Mouse (Mus musculus) thymus, postnatal 4 days (tissue): ENCODE measurements around the gene Chmp1a.
"Not testable (repeated sequence)": the region's sequence is repeated elsewhere in the genome, so short reads cannot be mapped to it uniquely, and the experiment has no call there.

Source experiments
- DNase-seq: peaks from one replicate; pipeline ENCODE4 v3.0.0; 2021

Gene Chmp1a

DNA sequence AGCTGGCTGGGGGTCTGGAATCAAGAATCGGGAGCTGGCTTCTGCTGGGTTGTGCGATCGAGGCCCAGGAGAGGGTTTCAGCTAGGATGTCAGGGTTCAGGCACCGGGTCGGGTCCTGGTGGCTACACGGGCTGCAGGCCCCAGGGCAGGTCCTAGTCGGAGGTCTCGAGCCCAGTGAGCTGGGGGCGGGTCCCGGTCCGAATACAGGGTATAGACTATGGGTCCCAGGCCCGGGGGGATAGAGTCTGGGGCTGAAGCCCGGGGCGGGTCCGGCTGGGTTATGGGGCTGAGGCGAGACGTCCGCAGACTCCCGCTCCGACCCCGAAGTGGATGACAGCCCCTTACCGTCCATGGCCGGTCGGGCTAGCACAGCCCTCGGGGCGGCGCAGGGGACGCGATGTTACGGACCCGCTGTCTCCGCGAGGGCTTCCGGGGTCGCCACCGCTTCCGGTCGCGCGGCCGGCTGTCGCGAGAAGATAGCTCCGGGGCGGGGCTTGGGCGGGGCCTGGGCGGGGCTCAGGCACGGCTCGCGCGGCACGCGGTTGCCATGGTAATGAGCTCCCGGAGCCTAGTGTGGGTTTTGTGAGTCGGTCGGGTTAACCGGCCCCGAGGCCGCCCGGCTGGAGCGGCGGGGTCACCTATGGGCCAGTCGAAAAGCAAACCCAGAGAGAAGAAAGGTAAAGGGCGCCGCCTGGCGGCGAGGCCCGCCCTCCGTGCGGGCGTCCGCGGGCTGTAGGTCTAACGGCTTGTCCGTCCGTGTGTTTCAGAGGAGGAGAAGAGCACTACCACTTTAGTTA, at the start of gene Chmp1a, which contains the start of gene Spata33:
Chmp1a (minus strand) TSS at position 443 of the 797 bp plus-strand sequence.
Spata33 (plus strand) TSS at position 512 of the 797 bp plus-strand sequence.
- DNase-seq, result peak; percentile 93

DNA sequence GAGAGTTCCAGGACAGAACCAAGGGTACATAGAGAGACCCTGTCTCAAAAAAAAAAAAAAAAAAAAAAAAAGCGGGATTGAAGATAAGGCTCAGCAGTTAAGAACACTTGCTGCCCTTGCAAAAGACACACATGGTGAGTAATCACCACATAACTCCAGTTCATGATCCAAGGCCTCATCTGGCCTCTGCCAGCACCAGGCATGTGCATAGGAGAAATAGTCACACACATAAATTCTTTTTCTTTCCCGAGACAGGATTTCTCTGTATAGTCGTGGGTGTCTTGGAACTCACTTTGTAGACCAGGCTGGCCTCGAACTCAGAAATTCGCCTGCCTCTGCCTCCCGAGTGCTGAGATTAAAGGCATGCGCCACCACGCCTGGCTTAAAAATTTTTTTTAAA, 45.0 kb upstream of the Chmp1a start:
- DNase-seq, result not testable (repeated sequence)

DNA sequence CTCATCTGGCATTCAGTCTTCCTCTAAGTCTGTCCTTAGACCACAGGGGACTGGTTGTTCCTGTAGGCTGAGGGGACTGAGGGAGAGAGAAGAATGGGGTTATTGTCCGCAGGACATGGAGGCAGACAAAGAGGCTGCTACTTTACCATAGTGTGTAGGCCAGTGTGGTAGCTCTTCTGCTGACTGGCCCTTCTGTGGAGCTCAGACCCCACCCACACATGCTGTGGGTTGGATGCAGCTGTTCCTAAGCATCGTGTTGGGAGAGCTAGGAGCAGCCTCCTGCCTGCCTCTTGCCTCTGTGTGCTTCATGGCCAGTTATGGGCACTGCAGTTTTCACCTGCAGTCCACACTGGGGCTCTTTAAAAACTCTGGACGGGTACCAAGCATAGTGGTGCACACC, 44.6 kb upstream of the Chmp1a start:
- DNase-seq, result no peak

DNA sequence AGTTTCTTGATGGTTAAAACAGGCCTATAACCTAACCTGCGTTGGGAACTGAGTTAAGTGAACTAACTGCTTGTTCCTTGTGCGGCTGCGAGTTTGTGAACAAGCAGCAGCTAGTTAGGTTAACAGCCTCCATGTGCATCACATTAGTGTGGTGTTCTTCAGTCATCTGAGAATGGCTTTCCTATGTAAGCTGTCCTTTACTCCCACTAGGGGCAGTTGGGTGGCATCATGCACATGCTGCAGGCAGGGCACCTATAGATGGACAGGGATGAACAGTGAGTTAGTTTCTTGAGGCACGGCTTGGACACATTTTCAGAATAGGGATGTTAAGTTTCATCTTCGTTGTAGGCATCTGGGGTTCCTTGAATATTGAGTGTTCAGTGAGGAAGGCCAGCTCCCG, 42.6 kb upstream of the Chmp1a start:
- no peak for DNase-seq

DNA sequence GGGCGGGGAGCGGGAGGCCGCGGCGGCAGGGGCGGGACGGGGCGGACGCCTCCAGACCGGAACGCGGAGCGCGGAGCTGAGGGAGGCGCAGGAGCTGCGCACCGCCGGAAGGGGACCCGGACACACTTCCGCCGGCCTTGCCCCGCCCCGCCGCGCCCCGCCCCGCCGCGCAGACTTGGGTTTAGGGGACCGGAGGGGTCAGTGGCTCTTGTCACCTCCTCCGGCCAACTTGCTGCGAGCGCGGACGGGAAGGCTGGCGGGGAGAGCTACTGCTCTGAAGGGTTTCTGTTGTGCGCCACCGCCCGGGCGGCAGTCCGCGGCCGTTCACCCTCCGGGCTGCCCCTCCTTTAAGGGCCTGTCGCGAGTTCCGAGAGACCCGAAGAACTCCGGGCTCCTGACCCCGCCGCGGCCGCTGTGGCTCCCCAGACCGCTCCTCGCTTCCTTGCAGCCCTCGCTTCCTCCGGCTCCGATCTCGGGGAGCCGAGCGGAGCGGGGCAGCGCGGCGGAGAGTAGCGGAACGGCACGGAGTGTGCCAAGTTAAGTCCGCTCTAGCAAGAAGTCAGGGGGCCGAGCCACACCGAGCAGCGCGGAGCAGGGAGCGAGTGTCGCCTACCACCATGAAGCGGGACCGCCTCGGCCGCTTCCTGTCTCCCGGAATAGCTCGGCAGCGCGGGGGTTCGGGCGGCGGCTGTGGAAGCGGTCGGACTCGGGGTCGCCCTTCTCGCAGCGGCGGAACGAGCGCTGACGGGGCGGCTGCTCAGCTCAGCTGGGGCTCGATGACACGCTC, 41.7 kb upstream of the Chmp1a start, which contains the start of the genes Zfp276 and Vps9d1:
Zfp276 (plus strand) TSS at position 97 of the 787 bp plus-strand sequence.
Vps9d1 (minus strand) TSS at position 250 of the 787 bp plus-strand sequence.
- peak; percentile 93 for DNase-seq

DNA sequence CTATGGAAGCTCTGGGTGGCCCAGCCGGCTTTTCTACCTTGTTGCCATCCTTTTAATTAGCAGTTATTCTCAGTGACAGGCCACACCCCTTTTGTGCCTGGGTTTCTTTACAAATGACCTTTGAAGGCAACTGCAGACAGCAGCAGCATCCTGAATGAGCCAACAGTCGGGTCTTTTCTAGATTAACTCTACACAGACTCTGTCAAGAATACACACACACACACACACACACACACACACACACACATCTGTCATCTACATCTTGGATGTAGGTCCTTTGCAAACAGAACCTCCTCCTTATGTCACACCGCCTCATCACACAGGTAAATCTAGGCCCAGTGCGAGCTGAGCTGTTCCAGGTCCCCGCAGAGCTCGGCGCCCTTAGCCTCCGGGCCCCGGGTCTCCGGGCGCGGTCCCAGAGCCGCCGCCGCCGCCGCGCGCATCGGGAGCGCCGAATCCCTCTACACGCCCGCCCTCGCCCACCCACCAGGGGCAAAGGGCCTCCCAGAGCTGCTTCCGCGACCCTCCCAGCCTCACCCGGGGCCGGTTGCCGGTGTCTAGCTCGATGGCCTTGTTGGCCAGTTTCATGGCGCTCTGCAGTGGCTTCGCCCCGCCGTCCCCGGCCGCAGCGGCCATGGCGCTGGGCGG, 41.0 kb upstream of the Chmp1a start:
- DNase-seq, result no peak

DNA sequence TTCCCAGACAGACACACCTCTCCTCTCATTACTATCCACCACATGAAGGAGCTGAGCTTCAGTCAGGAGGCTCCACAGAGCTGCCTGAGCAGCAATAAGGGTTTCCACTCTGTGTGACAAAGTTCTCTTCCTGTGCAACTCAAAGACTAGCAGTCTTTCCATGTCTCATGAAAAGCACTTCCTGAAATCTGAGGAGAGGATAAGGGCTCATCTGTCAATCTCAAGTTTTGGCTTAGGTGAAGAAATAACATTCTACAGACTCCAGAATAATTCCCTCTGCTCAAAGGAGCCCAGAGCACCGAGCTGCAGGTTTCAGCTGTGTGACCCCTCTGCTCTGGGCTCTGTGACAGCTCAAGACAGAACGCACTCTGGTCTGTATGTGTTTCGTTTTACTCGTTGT, 40.4 kb upstream of the Chmp1a start:
- no peak for DNase-seq

DNA sequence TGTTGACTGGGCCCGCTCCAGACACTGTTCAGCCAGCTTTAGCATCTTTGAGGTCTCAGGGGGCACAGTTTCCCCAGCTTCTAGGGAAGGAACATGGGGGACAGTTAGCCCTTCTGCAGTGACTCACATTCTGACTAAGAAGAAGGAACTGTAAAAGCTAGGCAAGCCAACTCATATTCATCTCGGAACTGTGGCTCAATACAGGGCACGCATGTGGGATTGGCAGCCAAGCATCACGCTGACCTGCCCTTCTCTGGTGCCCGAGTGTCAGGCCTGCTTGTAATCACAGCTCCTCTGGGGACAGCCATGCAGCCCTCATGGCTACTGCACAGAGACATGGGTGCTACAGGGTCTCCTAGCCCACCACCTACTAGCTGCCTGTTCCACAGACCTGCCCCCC, 38.4 kb upstream of the Chmp1a start:
- DNase-seq, result no peak

DNA sequence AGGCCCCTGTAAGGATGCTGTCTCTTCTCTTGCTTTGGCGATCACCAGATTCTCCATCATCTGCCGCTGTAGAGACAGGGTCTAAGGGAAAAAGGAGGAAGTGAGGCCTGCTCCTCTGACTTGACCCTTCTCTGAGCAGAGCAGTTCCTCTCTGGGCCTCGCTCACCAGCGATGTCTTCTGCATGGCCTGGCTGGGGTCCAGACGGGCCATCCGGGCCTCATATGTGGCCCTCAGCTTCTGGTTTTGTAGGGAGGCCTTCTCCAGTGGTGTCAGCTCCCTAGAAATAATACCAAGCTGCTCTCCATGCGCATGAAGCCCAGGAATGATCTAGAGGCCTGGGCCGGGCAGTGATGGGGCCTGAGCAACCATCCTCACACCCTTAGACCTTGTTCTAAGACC, 36.0 kb upstream of the Chmp1a start:
- DNase-seq, result no peak

DNA sequence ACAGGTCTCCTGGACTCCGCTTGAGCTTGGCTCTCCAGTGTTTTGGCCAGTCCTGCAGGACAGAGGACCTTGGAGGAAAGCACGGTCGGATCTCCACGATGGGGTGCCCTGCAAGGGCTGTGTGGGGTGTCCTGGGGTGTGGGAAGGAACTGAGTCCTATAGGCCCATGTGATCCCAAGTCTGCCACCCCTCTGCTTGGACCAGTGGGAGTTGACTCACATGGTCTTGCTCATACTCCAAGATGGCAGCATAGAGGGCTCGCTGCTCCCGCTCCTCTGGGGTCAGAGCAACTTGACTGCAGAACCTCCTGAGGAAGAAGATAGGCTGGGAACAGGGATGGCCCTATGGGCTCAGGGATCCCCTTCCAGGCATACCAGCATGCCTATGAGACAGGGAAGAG, 35.2 kb upstream of the Chmp1a start:
- DNase-seq, result no peak

DNA sequence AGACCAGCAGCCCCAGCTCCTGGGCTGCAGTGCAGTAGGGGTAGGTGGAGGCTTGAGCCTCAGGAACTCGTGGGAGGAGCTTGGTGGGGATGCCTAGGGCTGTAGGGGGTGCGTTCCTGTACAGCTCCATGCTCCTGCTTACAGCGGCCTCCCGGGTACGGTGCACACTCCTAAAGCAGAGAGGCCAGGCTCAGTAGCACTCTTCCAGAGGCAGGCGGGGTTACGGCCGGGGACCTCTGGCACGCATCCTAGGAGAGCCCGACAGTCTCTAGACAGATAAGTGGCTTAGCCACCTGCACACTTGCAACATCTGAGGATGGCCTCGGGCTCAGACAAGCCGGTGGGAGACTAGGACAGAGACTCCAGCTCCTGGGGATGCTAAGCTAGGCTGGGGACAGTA, 33.0 kb upstream of the Chmp1a start:
- DNase-seq, result no peak

DNA sequence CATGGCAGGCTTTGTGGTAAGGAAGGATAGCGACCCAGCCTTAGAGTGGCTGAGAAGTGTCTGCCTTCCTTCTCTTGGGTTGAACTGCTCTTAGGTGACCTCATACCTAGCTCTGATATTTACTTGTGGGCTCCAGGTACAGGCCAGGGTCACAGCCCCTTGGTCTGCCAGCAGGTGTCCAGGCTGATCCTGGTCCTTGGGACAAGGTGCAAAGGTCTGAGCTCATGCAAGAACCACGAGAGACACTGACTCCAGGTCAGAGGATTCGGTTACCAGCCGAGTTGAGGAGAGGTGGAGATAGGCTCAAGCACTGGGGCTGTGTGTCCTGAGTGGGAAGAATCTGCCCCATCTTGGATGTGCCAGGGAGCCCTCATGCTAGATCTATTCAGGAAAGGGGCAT, 31.8 kb upstream of the Chmp1a start:
- no peak for DNase-seq

DNA sequence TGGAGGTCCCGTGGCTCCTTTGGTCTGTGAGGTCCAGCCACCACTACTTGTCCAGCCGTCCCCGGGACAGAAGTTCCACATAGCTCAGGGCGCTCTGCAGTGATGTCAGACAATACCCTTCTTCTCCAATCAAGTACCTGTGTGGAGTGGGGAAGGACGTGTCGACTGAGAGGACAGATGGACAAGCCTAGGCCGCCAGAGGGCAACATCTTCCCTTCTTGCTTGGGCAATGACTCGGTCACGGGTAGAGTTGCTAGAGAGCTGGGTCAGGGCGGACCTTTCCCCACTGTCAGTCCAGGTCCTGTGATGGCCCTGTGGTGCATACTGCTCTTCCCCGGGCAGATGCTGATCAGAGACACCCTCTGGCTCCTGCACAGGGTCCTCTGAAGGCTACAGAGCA, 30.5 kb upstream of the Chmp1a start:
- DNase-seq, result no peak

DNA sequence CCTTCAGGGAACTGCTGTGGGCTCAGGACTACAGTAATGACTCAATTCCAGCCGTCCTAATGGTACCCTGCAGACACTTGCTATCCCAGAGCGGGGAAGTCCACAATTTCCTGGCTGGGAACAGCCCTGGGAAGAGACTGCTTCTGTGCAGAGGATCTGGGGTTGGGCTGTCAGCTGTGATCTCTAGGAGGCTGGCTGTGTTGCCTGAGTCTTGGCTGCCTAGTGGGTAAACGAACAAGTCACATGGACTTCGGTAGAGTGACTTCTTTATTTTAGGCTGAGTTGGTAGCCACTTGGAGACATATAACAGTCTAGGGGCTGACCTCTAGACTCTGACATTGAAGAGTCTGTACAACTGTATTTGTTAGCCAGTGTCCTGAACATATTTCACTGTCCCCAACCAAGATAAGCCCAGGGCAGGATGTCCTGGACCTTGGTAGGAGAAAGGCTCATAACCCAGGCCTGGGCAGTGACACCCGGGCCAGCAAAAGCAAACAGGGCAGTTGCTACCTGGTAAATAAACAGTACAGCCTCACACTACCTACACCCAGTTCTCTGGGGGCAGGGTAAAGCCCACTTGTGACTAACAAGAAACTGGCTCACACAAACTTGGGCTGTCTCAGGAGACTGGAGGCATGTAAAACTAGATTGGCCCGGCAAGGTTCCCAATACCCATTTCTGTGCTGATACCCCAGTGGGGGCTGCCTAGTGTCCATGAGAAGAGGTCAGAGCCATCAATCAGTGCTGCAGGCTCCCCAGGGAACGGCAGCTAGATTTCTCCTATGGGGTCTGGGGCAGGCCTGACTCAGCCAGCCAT, 29.8 kb upstream of the Chmp1a start:
- DNase-seq, result no peak

DNA sequence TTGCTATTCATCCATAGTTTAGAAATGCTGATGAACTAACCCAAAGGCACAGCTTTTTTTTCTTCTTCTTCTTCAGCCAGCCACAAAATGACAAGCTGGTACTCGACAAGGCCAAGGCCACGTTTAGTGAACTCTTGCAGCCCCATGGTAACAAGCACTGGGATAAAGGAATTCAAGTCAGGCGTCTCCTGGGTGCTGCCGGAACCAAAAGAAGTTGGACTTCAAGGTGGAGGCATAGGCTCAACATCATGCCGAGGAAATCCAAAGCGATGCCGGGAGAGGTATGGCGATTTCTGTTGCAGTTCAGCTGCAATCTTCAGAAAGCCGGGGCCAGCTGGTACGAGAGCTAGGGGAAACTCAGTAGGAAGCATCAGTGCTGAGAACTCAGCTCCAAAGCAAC, 26.8 kb upstream of the Chmp1a start:
- no peak for DNase-seq

DNA sequence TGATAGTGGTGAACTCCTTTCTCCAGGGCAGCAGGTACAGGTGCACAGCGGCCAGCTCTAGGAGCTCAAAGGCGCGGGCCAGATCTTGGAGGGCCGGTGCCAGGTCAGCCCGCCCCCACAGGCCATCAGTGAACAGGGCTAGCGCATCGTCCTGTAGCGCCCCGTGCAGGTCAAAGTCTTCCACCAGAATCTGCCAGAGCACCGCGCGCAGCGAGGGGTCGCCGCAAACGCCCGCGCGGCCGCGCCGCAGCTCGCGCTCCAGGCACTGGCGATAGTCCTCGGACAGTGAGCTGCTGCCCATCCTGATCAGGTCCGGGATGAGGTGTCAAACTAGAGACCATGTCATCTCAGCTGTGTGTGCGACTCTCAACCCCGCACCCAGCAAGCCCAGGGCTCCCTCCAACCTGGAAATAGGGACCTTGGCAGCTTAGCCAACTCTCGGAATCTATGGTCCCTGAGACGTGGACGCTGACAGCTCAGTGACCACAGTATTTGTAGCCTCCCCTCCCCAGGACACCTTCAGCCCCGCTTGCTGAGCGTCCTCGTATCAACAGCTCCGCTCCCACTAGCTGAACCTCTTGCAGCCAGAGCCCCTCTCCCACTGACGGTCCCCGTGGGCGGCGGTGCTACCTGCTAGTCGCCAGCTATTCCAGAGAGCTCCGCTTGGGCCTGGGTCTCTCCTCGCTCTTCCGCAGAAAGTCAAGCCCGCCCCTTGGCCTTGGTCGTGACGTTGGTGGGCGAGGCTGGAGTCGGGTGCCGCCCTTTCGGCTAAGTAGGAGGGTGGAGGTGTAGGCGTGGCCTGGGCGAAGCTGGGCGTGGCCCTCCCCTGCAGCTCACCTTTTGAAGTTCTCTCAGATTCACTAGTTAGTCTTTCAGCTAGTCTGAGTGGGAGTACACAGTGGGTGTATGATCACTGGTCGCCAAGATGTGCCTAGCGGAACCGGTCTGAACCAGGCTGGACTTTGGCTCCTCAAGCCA, 23.2 kb upstream of the Chmp1a start, which contains the start of gene Spata2l:
Spata2l (minus strand) TSS at position 714 of the 978 bp plus-strand sequence.
- peak; percentile 99 for DNase-seq

DNA sequence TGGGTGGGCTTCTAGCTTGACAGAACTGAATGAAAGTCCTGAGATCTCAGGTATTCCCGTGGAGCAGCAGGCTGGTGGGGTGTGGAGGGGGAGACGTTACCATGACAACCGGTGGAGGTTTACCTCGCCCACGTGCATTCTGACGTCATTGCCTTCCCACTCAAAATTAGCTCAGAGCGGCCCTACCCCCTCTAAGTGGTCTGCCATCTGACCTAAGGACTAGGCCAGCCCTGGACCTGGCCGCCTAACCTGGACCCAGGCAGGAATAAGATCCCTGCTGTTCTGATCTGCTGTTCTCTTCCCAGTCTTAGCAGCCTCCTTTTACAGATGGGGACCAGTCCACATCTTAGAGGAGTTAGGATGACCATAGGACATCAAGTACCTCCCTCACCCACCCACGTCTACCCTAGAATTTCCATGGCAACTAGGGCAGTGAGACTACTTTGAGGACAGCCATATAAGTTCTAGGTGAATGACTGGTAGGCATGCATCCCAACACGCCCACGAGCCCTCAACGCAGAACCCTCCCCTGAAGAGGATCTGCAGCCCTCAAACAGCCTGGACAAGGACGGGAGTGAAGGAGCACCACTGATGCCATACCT, 22.5 kb upstream of the Chmp1a start:
- peak; percentile 33 for DNase-seq

DNA sequence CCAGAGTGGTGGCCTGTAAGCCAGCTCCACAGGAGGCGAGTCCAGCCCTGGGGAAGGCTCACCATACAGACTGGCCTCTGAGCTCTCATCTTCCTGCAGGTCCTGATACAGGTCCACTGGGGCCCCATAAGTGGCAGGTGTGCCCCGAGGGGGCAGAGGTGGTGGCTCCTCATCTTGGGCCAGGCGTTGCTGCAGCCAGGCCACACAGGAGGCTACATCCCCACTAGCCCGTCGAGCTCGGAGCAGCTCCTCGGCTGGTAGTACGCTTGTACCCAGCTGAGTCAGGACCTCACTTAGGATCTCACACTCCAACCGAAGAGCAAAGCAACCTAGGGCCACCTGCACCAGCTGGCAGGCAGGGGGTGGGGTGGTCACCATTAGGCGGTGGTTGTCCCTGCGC, 21.2 kb upstream of the Chmp1a start:
- no peak for DNase-seq

DNA sequence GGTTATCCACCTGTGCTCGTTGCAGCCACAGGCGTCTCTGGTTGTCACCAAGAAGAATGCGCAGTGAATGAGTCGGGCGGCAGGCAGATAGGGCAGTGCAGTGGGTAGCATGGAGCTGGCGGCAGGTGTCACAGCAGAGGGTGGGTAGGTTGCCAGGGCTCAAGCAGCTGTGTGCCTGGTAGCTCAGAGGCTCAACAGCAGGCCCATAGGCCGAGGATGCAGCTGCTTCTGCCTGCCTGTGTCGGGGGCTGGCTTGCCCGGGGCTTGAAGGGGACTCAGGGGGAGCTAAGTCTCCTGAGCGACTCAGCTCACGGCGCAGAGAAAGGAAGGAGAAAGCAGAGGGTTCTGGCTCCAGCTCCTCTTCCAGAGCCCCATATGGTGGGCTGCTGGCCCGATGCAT, 20.7 kb upstream of the Chmp1a start:
- no peak for DNase-seq

DNA sequence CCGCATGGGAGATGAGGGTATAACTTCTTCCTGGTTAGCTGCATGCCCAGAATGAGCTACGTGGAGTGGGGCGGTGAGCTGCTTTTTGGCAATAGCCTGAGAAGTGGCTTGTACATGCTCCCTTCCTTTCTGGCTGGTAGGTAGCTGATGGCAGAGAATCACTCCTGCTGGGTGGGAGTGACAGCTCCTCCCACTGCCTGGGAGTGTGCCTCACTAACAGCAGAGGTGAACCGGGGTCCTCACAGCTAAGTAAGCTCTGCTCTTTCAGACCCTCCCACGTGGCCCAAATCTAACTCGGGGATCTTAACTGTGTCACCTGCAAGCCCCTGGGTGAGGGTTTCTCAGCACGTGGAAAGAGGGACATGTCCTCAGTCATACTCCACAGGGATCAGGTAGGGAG, 20.0 kb upstream of the Chmp1a start:
- no peak for DNase-seq

DNA sequence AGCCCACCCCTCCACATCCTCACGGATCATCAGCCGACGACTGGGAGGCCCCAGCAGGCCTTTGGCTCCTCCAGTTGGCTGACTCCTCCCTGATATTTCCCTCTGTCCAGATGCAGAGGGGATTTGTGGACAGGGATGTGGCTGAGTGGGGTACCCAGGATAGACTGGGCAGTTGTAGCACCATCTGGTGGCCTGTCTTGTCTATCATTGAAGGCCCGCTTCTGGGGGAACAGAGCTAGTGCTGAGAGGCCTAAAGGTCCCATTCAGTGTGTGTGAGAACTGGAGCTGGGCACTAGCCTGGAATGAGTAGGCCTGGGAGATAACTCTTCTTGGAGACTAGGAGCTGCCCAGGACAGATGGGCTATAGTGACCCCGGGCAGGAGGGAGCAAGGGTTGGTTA, 19.2 kb upstream of the Chmp1a start:
- DNase-seq, result no peak
